Mouse (Mus musculus) MEL (cell line): ENCODE measurements around the gene Fmod. TPM values are rescaled to one million over a fixed set of nuclear protein-coding genes. Genes with fewer than 3 reads are reported as not detected.

ENCODE experiments used
- DNase-seq: peaks from one replicate; pipeline ENCODE4 v3.0.0; 2011; ENCODE audit warnings: low read depth, low spot score
- H3K27ac ChIP-seq: 2 replicates; pipeline ENCODE4 v1.5.1; 2012; ENCODE audit warnings: low read depth, mild to moderate bottlenecking, control low read depth, low read length, moderate library complexity; ENCODE audit not compliant: control insufficient read depth
- H3K27me3 ChIP-seq, 2 experiments: fragments of 150-350 bp in 1 of 2; sonication (generic) in 1 of 2; 2 replicates each; pipeline ENCODE4 v1.6.1; 2012; ENCODE audit warnings: low read length in 2 of 2, mild to moderate bottlenecking in 2 of 2, improper control_type of control experiment in 1 of 2, moderate library complexity in 1 of 2; ENCODE audit not compliant: insufficient read depth in 2 of 2, control insufficient read depth in 1 of 2
- H3K36me3 ChIP-seq, 2 experiments: 2 replicates each; pipeline ENCODE4 v1.6.1; 2012 to 2014; ENCODE audit warnings: low read length in 2 of 2, improper control_type of control experiment in 1 of 2, inconsistent platforms in 1 of 2, mild to moderate bottlenecking in 1 of 2; ENCODE audit not compliant: insufficient read depth in 2 of 2, control insufficient read depth in 1 of 2
- H3K4me1 ChIP-seq, 2 experiments: fragments of 150-350 bp in 1 of 2; sonication (generic) in 1 of 2; 2 replicates each; pipeline ENCODE4 v1.6.1; 2012; ENCODE audit warnings: low read length in 2 of 2, improper control_type of control experiment in 1 of 2, mild to moderate bottlenecking in 1 of 2; ENCODE audit not compliant: insufficient read depth in 2 of 2, control insufficient read depth in 1 of 2
- H3K4me3 ChIP-seq, 2 experiments: fragments of 150-350 bp in 1 of 2; sonication (generic) in 1 of 2; 2 replicates each; pipeline ENCODE4 v1.5.1; 2012; ENCODE audit warnings: low read depth in 2 of 2, low read length in 2 of 2, mild to moderate bottlenecking in 2 of 2, moderate library complexity in 2 of 2, control low read depth in 1 of 2, improper control_type of control experiment in 1 of 2; ENCODE audit not compliant: control insufficient read depth in 1 of 2, insufficient read depth in 1 of 2
- H3K79me2 ChIP-seq: 2 replicates; pipeline ENCODE4 v1.6.1; 2012; ENCODE audit warnings: mild to moderate bottlenecking, low read length, moderate library complexity; ENCODE audit not compliant: control insufficient read depth, poor library complexity, insufficient read depth
- H3K9ac ChIP-seq: 2 replicates; pipeline ENCODE4 v1.6.1; 2012; ENCODE audit warnings: low read depth, mild to moderate bottlenecking, control low read depth, low read length, moderate library complexity; ENCODE audit not compliant: control insufficient read depth, poor library complexity, severe bottlenecking
- H3K9me3 ChIP-seq: fragments of 150-350 bp; sonication (generic); replicated peaks from 2 replicates; pipeline ENCODE4 v1.6.1; 2012; ENCODE audit warnings: mild to moderate bottlenecking, low read length, improper control_type of control experiment, moderate library complexity; ENCODE audit not compliant: insufficient read depth
- BHLHE40 ChIP-seq: IDR thresholded peaks from 2 replicates; pipeline ENCODE4 v1.6.1; 2012; ENCODE audit warnings: low read depth, mild to moderate bottlenecking, inconsistent platforms, low read length, improper control_type of control experiment, borderline replicate concordance
- CHD2 ChIP-seq: IDR thresholded peaks from 2 replicates; pipeline ENCODE4 v1.6.1; 2011; ENCODE audit warnings: low read length, improper control_type of control experiment
- CTCF ChIP-seq, 3 experiments: IDR thresholded peaks in 2 of 3; conservative IDR thresholded peaks in 1 of 3; 2 replicates each; pipeline ENCODE4 v1.5.1; 2011 to 2012; ENCODE audit warnings: low read length in 3 of 3, low read depth in 2 of 3, mild to moderate bottlenecking in 2 of 3, improper control_type of control experiment in 1 of 3, inconsistent platforms in 1 of 3, mixed read lengths in 1 of 3, moderate library complexity in 1 of 3; ENCODE audit not compliant: control insufficient read depth in 1 of 3, insufficient read depth in 1 of 3, poor library complexity in 1 of 3, severe bottlenecking in 1 of 3
- E2F4 ChIP-seq: IDR thresholded peaks from 2 replicates; pipeline ENCODE4 v1.6.1; 2011; ENCODE audit warnings: low read depth, low read length, improper control_type of control experiment, borderline replicate concordance
- EP300 ChIP-seq, 2 experiments: IDR thresholded peaks; 2 replicates each; pipeline ENCODE4 v1.6.1; 2011; ENCODE audit warnings: improper control_type of control experiment in 2 of 2, low read length in 2 of 2, low read depth in 1 of 2, mild to moderate bottlenecking in 1 of 2
- ETS1 ChIP-seq: IDR thresholded peaks from 2 replicates; pipeline ENCODE4 v1.6.1; 2012; ENCODE audit warnings: low read depth, mild to moderate bottlenecking, inconsistent platforms, low read length, improper control_type of control experiment, moderate library complexity
- GATA1 ChIP-seq: IDR thresholded peaks from 2 replicates; pipeline ENCODE4 v1.6.1; 2011; ENCODE audit warnings: low read depth, low read length, improper control_type of control experiment
- MAFK ChIP-seq: IDR thresholded peaks from 2 replicates; pipeline ENCODE4 v1.6.1; 2011; ENCODE audit warnings: low read depth, mild to moderate bottlenecking, low read length, improper control_type of control experiment, borderline replicate concordance
- MXI1 ChIP-seq: IDR thresholded peaks from 2 replicates; pipeline ENCODE4 v1.6.1; 2011; ENCODE audit warnings: mild to moderate bottlenecking, low read depth, low read length, improper control_type of control experiment
- UBTF ChIP-seq: IDR thresholded peaks from 2 replicates; pipeline ENCODE4 v1.6.1; 2012; ENCODE audit warnings: low read depth, mild to moderate bottlenecking, inconsistent platforms, low read length, improper control_type of control experiment, moderate library complexity, borderline replicate concordance; ENCODE audit not compliant: insufficient read depth
- USF1 ChIP-seq: IDR thresholded peaks from 2 replicates; pipeline ENCODE4 v1.6.1; 2014; ENCODE audit warnings: low read depth, mild to moderate bottlenecking, inconsistent platforms, low read length, improper control_type of control experiment, moderate library complexity
- ZC3H11A ChIP-seq: IDR thresholded peaks from 2 replicates; pipeline ENCODE4 v1.6.1; 2012; ENCODE audit warnings: low read depth, mild to moderate bottlenecking, inconsistent platforms, low read length, improper control_type of control experiment
- ZKSCAN1 ChIP-seq: IDR thresholded peaks from 2 replicates; pipeline ENCODE4 v1.6.1; 2012; ENCODE audit warnings: low read depth, mild to moderate bottlenecking, inconsistent platforms, low read length, improper control_type of control experiment, moderate library complexity
- ZMIZ1 ChIP-seq: IDR thresholded peaks from 2 replicates; pipeline ENCODE4 v1.6.1; 2012; ENCODE audit warnings: low read depth, mild to moderate bottlenecking, inconsistent platforms, low read length, improper control_type of control experiment, moderate library complexity
- polyA plus RNA-seq, 2 experiments: library from polyadenylated mRNA; stranded (reverse) in 1 of 2; unstranded in 1 of 2; fragments of >175 nt in 1 of 2; fragments of >200 nt in 1 of 2; gene quantifications; 2 replicates each; pipeline versions ENCODE4 v1.2.1 to v1.2.4; 2012; ENCODE audit warnings: low replicate concordance in 2 of 2, low read depth in 1 of 2; ENCODE audit not compliant: insufficient read length in 2 of 2, insufficient read depth in 1 of 2, missing spikeins in 1 of 2
- total RNA-seq: library from RNA; depleted of rRNA; stranded (reverse); fragments of 300-350 nt; gene quantifications from 2 replicates; pipeline ENCODE4 v1.2.3, GENCODE M21; 2012

Fmod gene
- total and polyA plus RNA-seq, 3 experiments = not detected

DNA sequence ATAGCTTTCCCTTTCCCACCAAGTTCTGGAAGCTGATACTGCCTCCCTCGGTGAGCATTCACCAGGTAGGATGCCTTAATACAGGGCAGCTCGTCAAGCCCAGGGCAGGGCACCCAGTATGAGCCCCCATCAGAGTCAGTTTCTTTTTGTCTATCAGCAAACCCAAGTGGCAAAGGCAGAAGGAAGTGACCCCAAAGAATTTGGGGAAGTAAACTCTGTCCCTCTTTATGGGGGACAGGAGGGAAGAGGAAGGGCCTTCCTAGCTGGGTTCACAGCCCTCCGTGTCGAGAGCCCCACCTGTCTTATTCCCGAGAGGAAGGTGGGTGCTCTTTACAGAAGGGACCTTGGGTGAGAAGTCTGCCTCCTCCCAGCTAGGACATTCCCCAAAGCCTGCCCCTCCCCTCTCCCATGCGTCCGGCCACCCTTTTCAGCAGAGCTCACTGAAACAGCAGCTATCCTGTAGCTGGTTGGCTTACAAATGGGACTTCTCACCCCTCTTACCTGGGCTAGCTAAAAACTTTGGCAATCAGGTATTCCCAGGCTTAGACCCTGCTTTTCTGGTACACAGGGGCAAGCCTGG is 58.1 kb downstream of the Fmod start:
- Histone ChIP-seq H3K9me3 (no peaks in the 10 kb centered on the region), H3K79me2 (no peaks in the 10 kb centered on the region; the same call in 1 of the 2 replicates), H3K36me3 (peaks cover 0 to 37% of the 10 kb centered on the region in 2 experiments; a peak in 2 of 4 replicates), H3K9ac (peak overlapping the region; percentile 52), H3K4me1 (peaks cover 9 to 66% of the 10 kb centered on the region in 2 experiments), H3K27me3 (no peaks in the 10 kb centered on the region), H3K4me3 (peak overlapping the region; percentile 7 to 32; a peak in 3 of 4 replicates), H3K27ac (peak overlapping the region; percentile 56)
- no peak for TF ChIP-seq CHD2
- TF ChIP-seq GATA1 = no peak
- no peak; the same call in 1 of the 2 replicates for TF ChIP-seq MXI1
- TF ChIP-seq ZC3H11A = no peak
- TF ChIP-seq BHLHE40 = no peak
- no peak for TF ChIP-seq ZKSCAN1
- TF ChIP-seq ETS1 = no peak; the same call in 1 of the 2 replicates
- TF ChIP-seq CTCF (IDR thresholded peaks at IDR 0.05 in 2 of 3, conservative IDR thresholded peaks at IDR 0.05 in 1 of 3; ENCODE audit: control insufficient read depth in 1 of 3, insufficient read depth in 1 of 3, low read depth in 2 of 3, low read length in 3 of 3, poor library complexity in 1 of 3, severe bottlenecking in 1 of 3) = no peak
- TF ChIP-seq UBTF = no peak
- TF ChIP-seq EP300 (IDR thresholded peaks at IDR 0.05; ENCODE audit: low read depth in 1 of 2, low read length in 2 of 2) = no peak
- TF ChIP-seq MAFK = no peak
- no peak for TF ChIP-seq USF1
- no peak for TF ChIP-seq E2F4
- no peak for TF ChIP-seq ZMIZ1
- DNase-seq = peak; percentile 64

DNA sequence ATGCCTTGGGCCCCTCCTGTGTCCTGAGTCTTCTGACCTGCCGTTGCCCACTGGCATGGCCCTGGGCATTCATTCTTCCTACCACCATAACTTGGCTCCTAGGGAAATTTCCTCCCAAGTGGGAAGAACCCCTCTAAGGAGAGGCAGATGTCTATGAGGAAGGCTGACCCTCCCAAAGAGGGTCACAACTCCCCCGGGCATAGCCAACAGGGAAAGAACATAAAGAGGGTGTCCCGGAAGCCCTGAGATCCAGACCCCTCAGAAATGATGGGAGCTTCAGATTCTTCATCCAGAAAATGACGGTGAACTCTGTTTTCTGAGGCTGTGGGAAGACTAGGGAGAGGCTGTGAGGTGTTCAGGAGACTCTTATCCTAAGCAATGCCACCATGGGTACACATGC is 58.7 kb downstream of the Fmod start:
- no peaks in the 10 kb centered on the region for H3K27me3 ChIP-seq
- peak overlapping the region; percentile 52 for H3K9ac ChIP-seq
- DNase-seq = no peak
- H3K4me1 ChIP-seq = peaks cover 9 to 66% of the 10 kb centered on the region in 2 experiments
- peaks cover 0 to 37% of the 10 kb centered on the region in 2 experiments; a peak in 2 of 4 replicates for H3K36me3 ChIP-seq
- peak overlapping the region; percentile 25 to 67; a peak in 3 of 4 replicates for H3K4me3 ChIP-seq
- H3K9me3 ChIP-seq = no peaks in the 10 kb centered on the region
- no peaks in the 10 kb centered on the region; the same call in 1 of the 2 replicates for H3K79me2 ChIP-seq
- TF ChIP-seq ZMIZ1 (no peak), MAFK (no peak)
- TF ChIP-seq, all 39 proteins: peak for 0
- peak overlapping the region; percentile 19 for H3K27ac ChIP-seq
